Mouse (Mus musculus) stomach, postnatal 0 days (tissue): ENCODE measurements around the gene Nxpe4. TPM values are rescaled to one million over a fixed set of nuclear protein-coding genes. Genes with fewer than 3 reads are reported as not detected.
A peak's percentile ranks its signal among the peaks of the same experiment; 100 is the strongest.

Experiments
- ATAC-seq: fragments of 200-750 bp; cut with Nextera tagmentation; 2 replicates; pipeline ENCODE4 v1.8.0; 2017; ENCODE audit not compliant: low FRiP score, low TSS enrichment
- DNase-seq: peaks from one replicate; pipeline ENCODE4 v3.0.0-alpha.2; 2016; ENCODE audit warnings: low spot score
- H3K27ac ChIP-seq: fragments of 300-500 bp; sonication (generic); replicated peaks from 2 replicates; pipeline ENCODE4 v1.5.1; 2014; ENCODE audit warnings: mild to moderate bottlenecking, control low read depth
- H3K27me3 ChIP-seq: fragments of 300-500 bp; sonication (generic); 2 replicates; pipeline ENCODE4 v1.6.1; 2014; ENCODE audit warnings: low read length; ENCODE audit not compliant: control insufficient read depth, insufficient read depth
- H3K36me3 ChIP-seq: fragments of 300-500 bp; sonication (generic); 2 replicates; pipeline ENCODE4 v1.6.1; 2014; ENCODE audit warnings: low read length, mixed read lengths; ENCODE audit not compliant: control insufficient read depth, insufficient read depth
- H3K4me1 ChIP-seq: fragments of 300-500 bp; sonication (generic); replicated peaks from 2 replicates; pipeline ENCODE4 v1.6.1; 2014; ENCODE audit warnings: antibody characterized with exemption; ENCODE audit not compliant: control insufficient read depth, insufficient read depth
- H3K4me2 ChIP-seq: fragments of 300-500 bp; sonication (generic); replicated peaks from 2 replicates; pipeline ENCODE4 v1.6.1; 2014; ENCODE audit warnings: low read depth, mild to moderate bottlenecking, control low read depth, moderate library complexity
- H3K4me3 ChIP-seq: fragments of 300-500 bp; sonication (generic); 2 replicates; pipeline ENCODE4 v1.5.1; 2014; ENCODE audit warnings: low read depth, low read length, control low read depth
- H3K9ac ChIP-seq: fragments of 300-500 bp; sonication (generic); 2 replicates; pipeline ENCODE4 v1.6.1; 2014; ENCODE audit warnings: mild to moderate bottlenecking, low read length, control low read depth, mixed read lengths
- H3K9me3 ChIP-seq: fragments of 300-500 bp; sonication (generic); 2 replicates; pipeline ENCODE4 v1.6.1; 2016; ENCODE audit warnings: low read length; ENCODE audit not compliant: control insufficient read depth
- CTCF ChIP-seq: IDR thresholded peaks from 2 replicates; pipeline ENCODE4 v1.5.1; 2016; ENCODE audit warnings: antibody characterized with exemption, low read depth, mild to moderate bottlenecking, moderate library complexity
- EP300 ChIP-seq: optimal IDR thresholded peaks from 2 replicates; pipeline ENCODE3; 2016; ENCODE audit warnings: antibody characterized with exemption
- WGBS: fragments of 180-500 bp; shearing (Covaris S2); extraction: QIAGEN DNeasy Blood & Tissue Kit; methylation state at CpG from one replicate; pipeline ENCODE4 v1.1.7; 2014; 5-methylcytosine and 5-hydroxymethylcytosine counted together
- polyA plus RNA-seq: library from polyadenylated mRNA; unstranded; fragments of >200 nt; fragmentation: Nextera tagmentation; extraction: Ambion mirVana; gene quantifications from 2 replicates; pipeline ENCODE4 v1.2.1, GENCODE M21; 2015

Nxpe4 gene
- polyA plus RNA-seq, 1 experiment from 2014 or later: 3.6 TPM

DNA sequence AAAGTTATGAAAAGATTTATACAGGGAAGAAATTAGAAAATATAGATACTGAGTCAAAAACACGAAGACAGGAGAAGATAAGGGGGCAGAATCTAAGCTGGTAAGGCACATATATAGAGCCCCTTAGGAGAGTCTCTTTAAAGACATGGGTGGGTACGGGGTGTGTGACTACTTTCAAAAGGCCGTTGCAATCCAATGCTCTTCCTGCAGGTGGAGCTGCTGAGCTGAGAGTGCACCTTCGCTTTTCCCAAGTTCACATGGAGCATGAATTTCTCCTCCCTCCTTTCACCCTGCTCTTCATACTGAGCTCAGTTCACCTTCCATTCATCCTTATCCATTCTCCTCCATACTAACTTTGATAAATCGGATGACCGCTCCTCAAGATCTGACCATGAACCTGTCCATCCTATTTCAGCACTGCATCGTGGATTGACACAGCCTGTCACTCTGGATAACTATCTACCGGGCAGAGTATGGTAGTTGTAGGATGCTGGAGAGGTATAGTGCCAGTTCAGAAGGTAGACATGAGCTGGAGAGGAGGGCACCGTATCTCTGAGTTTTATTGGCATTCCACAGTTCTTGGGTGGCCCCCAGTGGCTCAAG lies 76.4 kb downstream of the Nxpe4 start:
- Histone ChIP-seq H3K27ac (no peak overlapping the region), H3K27me3 (no peaks in the 10 kb centered on the region), H3K9ac (no peak overlapping the region), H3K4me2 (no peak overlapping the region), H3K9me3 (no peaks in the 10 kb centered on the region), H3K4me1 (no peaks in the 10 kb centered on the region), H3K4me3 (no peak overlapping the region), H3K36me3 (no peaks in the 10 kb centered on the region)
- peak; percentile 68 for TF ChIP-seq CTCF
- TF ChIP-seq EP300: no peak
- peak; percentile 47 for DNase-seq
- 82% methylated on average over 9 of the region's 9 CpGs for WGBS
- no peak for ATAC-seq

DNA sequence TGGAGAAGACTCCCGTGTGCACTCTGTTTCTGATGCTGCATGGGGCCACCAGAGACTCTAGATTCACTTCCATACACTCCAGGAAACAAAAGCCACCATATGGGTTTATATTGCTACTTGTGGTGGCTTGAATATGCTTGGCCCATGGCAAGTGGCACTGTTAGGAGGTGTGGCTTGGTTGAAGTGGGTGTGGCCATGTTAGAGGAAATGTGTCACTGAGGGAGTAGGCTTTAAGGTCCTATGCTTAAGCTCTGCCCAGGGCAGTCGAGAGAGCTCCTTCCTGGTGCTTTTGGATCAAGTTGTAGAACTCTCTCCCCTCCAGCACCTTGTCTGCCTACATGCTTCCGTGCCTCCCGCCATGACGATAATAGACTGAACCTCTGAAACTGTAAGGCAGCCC lies 77.6 kb downstream of the Nxpe4 start:
- no peak for ATAC-seq
- Histone ChIP-seq H3K27ac (no peak overlapping the region), H3K36me3 (no peaks in the 10 kb centered on the region), H3K27me3 (no peaks in the 10 kb centered on the region), H3K9ac (no peak overlapping the region), H3K9me3 (no peaks in the 10 kb centered on the region), H3K4me3 (no peak overlapping the region), H3K4me2 (no peak overlapping the region), H3K4me1 (no peaks in the 10 kb centered on the region)
- WGBS: 85% methylated on average over 5 of the region's 5 CpGs
- TF ChIP-seq EP300 (no peak), CTCF (no peak)
- DNase-seq: no peak

DNA sequence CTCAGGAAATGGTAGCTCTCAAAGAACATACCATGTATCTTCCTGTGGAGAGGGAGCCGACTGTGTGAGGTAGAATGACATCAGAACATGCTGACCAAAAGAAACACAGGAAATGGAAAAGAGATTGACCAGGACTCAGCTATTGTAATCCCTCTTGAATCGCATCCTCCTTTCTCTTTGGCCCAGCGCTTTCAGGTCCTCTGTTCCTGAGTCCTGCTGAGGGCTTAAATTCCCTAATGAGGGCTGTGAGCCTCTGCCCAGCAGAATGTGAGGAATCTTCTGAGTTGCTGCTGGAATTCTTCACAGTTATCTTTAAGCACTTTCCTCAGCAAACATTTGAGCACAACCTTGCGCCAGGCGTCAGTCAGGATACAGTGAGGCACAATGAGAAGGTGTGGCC lies 78.6 kb downstream of the Nxpe4 start:
- no peak overlapping the region for H3K9ac ChIP-seq
- H3K9me3 ChIP-seq: no peaks in the 10 kb centered on the region
- DNase-seq (no peak), ATAC-seq (no peak)
- H3K27ac ChIP-seq: no peak overlapping the region
- no peaks in the 10 kb centered on the region for H3K27me3 ChIP-seq
- H3K4me3 ChIP-seq: no peak overlapping the region
- 55% methylated on average over 5 of the region's 5 CpGs for WGBS
- no peaks in the 10 kb centered on the region for H3K4me1 ChIP-seq
- H3K36me3 ChIP-seq: no peaks in the 10 kb centered on the region
- H3K4me2 ChIP-seq: no peak overlapping the region
- TF ChIP-seq EP300 (no peak), CTCF (no peak)

DNA sequence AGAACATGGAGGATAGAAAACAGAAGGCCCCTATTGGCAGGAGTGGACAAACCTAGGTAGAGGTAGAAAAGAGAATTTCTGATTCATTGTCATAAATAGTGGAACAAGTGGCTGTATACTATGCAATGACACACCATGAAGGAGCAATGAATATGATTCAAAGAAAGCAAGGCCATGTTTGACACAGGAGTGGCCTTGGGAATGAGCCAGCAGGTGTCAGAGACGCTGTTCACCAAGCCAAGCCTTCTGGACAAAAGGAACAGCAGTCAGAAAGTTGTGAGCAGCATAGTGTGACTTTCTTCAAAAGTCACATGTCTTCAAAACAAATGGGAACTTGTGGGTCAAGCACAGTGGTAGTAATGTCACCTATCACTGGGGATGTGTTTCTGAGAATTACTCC lies 80.0 kb downstream of the Nxpe4 start:
- Histone ChIP-seq H3K27ac (no peak overlapping the region), H3K9ac (no peak overlapping the region), H3K9me3 (no peaks in the 10 kb centered on the region), H3K4me3 (no peak overlapping the region), H3K36me3 (no peaks in the 10 kb centered on the region), H3K27me3 (no peaks in the 10 kb centered on the region), H3K4me1 (no peaks in the 10 kb centered on the region), H3K4me2 (no peak overlapping the region)
- no peak for DNase-seq
- 67% methylated on average over 1 of the region's 1 CpGs for WGBS
- ATAC-seq: no peak
- no peak for TF ChIP-seq EP300
- no peak for TF ChIP-seq CTCF

DNA sequence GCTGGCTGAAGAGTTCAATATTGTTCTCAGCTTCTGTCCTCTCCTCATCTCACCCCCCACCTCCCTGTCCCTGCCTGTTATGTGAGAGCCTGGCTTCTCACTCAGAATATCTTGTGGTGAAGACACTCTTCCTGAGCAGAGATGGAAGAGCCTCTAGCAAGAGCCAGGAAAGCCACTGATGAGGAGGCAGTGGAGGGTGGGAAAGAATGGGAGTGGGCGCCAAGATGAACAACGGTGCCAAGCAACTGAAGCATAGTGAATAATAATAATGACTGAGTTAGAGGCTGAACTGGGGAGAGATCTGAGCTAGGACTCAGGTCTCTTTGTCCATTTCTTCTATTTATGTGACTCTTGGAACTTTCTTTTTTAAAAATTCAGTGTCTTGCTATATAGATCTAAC lies 80.9 kb downstream of the Nxpe4 start:
- no peak for TF ChIP-seq CTCF
- no peak for TF ChIP-seq EP300
- 92% methylated on average over 2 of the region's 2 CpGs for WGBS

GRCm38 (mm10) chr9:48244175-48244574 lies 82.4 kb downstream of the Nxpe4 start:
- WGBS: 85% methylated on average over 3 of the region's 3 CpGs
- Histone ChIP-seq H3K4me1 (no peaks in the 10 kb centered on the region), H3K4me2 (no peak overlapping the region), H3K36me3 (no peaks in the 10 kb centered on the region), H3K4me3 (no peak overlapping the region), H3K9ac (no peak overlapping the region), H3K27me3 (no peaks in the 10 kb centered on the region), H3K9me3 (no peaks in the 10 kb centered on the region), H3K27ac (no peak overlapping the region)
- DNase-seq: no peak
- no peak for ATAC-seq
- TF ChIP-seq CTCF: no peak
- no peak for TF ChIP-seq EP300

More for the DNA sequence above, 80.9 kb downstream of the Nxpe4 start:
- Histone ChIP-seq H3K4me3 (no peak overlapping the region), H3K9ac (no peak overlapping the region), H3K9me3 (no peaks in the 10 kb centered on the region), H3K4me1 (no peaks in the 10 kb centered on the region), H3K27me3 (no peaks in the 10 kb centered on the region), H3K4me2 (no peak overlapping the region), H3K36me3 (no peaks in the 10 kb centered on the region), H3K27ac (no peak overlapping the region)
- no peak for DNase-seq
- no peak for ATAC-seq
